Mouse (Mus musculus): Measurements from ENCODE around the gene Ccdc170. TPM values are rescaled to one million over a fixed set of nuclear protein-coding genes. Genes with fewer than 3 reads are reported as not detected.
"Not testable (repeated sequence)": the region's sequence is repeated elsewhere in the genome, so short reads cannot be mapped to it uniquely, and the experiment has no call there.

Gene Ccdc170
- total RNA-seq (2022): 1 to 10 TPM in 1 of 4 experiments, under 1 TPM in 3; 0.56 to 1.4 (median 0.62) TPM

DNA sequence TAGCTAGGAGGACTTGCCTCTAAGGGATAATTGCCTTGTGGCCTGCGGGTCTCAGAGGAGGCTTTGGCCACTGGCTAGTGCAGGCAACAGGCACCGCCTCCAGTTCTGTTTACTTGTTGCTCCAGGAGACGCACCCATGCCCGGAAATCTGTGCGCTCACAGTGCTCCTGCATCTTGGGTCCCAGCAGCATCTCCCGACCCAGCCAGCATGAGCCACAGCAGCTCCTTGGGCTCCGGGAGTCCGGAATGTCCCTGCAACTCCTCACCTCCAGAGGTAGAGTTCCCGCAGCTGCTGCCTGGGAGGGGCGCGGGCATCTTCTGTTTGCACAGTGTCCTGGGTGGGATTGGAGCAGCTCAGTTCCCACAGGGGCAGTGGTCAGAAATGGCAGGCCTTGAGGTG, at the start of gene Ccdc170:
TSS of gene Ccdc170 (plus strand) at position 148 of the 400 bp plus-strand sequence.
- peak; percentile 4 to 32 for DNase-seq (ENCODE audit: low spot score in 2 of 2)

DNA sequence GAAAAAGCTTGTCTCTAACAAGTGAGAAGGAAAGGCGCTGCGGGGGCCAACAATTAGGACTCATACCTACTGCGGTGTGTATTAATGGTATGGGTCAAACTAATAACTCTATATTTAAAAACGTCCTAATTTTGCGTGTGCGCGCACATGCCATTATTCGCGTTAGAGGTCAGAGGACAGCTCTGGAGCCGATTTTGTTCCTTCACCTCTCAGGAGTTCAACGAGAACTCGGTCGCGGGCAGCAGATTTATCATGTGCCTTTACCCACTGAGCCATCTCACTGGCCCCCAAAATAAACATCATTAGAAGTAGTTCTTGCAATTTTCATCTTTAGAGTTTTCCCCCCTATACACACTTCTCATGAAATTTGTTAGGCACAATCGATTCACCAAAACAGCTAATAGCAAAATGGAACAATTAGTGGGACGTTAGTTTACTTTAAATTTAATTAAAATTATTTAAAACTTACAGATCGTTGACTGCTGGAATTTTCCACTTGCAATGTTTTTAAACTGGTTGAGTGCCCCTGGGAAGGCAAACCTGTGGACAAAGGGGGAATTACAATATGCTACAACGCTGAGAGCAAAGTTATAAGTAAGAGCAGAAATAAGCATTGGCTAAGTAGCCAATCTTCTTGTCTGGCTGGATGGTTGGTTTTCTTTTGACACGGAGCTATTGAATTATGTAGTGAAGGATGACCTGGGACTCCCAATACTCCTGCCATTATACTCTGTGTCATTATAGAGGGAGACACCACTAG, 49.1 kb upstream of the Ccdc170 start:
- DNase-seq (ENCODE audit: low spot score in 2 of 2): no peak

DNA sequence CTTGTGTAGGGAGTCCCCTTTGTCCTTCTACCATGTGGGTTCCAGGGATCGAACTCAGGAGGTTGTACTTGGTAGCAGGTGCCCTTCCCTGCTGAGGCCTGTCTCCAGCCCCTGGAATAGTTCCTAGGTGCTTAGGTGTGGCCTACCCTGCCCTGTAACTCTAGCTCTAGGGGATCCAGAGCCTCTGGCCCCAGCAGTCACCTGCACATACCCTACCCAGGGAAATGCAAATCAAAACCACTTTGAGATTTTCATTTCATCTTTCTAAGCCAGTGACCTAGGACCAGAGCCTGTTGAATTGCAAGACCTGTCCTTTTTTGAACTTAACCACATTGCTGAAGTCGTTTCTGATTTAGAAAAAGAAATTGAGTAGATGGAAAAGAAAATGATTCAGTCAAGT, 48.4 kb upstream of the Ccdc170 start:
- not testable (repeated sequence) for DNase-seq (ENCODE audit: low spot score in 2 of 2)

DNA sequence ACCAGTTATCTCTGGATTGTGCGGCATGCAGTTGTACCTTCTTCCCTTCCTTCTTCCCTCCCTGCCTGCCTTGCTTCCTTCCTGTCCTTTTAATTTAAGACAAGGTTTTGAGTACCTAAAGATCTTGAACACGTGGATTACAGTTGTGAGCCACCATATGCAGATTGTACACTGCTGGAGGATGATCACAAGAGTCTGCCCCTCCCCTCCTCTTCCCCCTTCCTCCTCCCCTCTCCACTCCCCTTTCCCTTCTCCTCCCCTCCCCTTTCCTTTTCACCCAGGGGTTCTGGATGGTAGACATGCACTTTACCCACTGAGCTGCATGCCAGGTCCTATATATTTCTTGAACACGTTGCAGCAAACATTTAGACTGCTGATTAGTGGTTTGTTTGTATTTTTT, 46.9 kb upstream of the Ccdc170 start:
- no peak for DNase-seq (ENCODE audit: low spot score in 2 of 2)

DNA sequence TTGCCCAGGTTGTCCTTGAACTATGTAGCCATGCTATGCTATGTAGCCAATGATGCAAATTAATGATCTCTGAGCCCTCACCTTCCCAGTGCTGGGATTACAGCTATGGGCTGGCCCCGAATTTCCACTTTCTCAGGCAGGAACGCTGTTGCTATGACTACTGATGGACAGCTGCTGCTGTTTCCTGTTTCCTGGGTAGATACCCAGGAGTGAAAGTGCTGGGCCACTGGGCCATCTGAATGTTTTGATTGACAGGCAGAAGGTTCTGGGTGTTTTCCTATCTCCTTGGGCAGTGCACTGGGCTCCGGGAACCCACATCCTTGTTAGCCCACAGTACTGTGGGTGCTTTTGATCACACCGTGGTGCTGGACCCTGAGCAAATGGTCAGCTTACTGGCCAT, 25.9 kb upstream of the Ccdc170 start:
- no peak for DNase-seq (ENCODE audit: low spot score in 2 of 2)

DNA sequence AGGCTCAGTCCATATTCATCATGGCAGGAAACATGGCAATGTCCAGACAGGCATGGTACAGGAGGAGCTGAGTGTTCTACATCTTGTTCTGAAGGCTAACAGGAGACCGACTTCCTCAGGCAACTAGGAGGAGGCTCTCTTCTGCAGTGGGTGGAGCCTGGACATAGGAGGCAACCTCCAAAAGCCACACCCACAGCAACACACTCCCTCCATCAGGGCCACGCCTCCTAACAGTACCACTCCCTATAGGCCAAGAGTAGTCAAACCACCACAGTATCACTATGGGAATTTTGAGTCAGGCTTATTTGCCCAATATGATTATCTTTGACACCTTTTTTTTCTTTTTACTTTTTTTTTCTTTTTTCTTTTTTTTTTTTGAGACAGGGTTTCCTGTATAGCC, 22.1 kb upstream of the Ccdc170 start:
- DNase-seq (ENCODE audit: low spot score in 2 of 2): no peak

DNA sequence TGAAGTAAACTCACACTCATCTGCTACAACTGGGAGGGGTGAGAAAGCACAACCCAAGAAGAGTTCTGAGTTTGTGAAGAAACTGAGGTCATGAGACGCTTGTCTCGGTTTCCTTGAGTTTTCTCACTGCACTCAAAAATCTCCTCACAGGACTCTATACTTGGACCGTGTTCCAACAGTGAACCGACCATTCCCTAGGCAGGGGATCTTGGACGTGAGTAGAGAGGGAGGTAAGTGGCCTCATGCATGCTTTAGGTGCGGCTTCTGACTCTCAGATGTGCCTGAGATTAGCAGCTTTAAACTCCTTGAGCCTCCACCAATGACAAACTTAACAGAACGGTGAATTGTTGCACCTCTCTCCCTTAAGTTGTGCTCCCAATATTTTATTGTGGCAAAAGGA, 16.5 kb upstream of the Ccdc170 start:
- DNase-seq (ENCODE audit: low spot score in 2 of 2): no peak

DNA sequence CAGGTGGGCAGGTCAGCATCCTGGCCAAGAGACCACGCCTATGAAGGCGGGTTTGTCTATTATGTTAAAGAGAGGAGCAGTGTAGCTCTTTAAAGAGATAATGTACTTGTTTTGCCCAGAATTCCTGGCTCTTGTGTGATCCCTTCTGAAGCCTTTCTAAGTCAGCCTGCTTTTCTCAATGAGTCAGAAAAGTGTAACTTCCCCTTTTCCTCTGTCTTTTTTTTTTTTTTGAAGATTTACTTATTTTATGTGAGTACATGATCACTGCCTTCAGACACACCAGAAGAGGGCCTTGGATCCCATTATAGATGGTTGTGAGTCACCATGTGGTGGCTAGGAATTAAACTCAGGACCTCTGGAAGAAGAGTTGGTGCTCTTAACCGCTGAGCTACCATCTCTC, 12.9 kb upstream of the Ccdc170 start:
- no peak for DNase-seq (ENCODE audit: low spot score in 2 of 2)

DNA sequence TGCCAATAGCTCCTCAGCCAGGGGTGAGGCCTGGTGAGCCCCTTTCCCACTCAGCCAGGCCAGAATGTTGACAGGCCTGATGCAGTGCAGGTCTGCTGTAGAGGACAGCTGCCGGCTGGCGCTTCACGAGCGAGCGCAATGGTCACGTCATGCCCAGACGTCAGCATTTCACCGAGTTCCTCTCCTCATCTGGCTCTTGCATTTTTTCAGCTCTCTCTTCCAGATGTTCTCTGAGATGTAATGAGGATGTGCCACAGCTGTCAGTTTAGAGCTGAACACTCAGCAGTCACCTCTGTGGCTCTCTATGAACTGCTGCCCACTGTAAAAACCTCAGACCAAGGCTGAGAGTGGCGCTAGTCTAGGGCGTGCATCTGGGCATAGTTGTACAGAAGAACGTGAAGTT, 8.7 kb upstream of the Ccdc170 start:
- no peak for DNase-seq (ENCODE audit: low spot score in 2 of 2)

DNA sequence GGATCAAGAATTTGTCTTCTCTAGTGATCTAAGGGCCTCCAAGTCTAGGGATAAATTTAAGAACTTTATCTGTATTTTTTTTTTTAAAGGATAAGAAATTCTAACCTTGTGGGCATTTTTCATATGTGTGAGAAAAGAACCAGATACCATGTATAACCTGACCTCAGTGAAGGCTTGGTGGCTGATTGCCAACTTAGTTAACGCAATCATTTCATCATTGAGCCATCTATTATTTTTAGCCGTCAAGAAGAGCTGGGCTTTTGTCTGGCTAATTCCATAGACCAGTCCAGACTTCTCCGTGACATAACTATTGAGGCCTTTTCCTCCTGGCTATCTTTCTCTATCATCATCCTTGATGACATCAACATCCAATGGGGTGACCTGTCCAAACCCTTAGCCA, 6.9 kb upstream of the Ccdc170 start:
- DNase-seq (ENCODE audit: low spot score in 2 of 2): no peak

DNA sequence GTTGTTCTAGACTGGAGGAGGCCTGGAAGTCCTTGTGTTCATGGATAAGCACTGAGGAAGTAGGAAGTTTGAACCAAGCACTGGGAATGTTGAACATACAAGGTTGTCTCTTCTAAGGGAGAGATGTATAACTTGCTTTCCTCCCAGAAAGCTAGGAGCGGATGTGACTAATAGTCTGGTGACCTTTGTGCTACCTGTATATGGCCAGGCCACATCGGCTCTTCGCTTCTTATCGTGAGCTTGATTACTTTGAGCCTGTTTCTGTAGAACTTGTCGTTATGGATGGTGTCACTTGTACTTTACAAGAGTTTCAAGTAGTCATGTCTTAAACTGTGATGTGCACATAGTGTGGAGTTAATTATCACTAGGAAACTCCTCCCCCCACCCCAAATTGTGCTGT, 5.7 kb upstream of the Ccdc170 start:
- no peak for DNase-seq (ENCODE audit: low spot score in 2 of 2)

DNA sequence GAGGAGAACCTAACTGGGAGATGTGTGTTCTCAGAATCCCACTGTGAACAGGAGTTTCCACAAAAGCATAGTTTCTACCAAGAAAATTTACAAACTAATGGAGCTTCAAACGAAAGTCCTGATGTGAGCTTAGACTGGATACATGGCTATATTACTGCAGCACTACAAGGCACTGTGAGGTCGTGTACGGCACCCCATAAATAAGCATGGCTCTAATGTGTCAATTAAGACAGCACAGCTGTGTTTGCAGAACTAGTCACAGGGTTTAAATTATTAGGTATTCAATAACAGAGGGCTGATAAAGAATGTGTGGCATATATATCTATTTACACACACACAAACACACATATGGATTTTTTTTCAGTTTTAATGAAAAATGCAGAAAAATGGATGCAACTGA, 1.4 kb upstream of the Ccdc170 start:
- no peak for DNase-seq (ENCODE audit: low spot score in 2 of 2)

DNA sequence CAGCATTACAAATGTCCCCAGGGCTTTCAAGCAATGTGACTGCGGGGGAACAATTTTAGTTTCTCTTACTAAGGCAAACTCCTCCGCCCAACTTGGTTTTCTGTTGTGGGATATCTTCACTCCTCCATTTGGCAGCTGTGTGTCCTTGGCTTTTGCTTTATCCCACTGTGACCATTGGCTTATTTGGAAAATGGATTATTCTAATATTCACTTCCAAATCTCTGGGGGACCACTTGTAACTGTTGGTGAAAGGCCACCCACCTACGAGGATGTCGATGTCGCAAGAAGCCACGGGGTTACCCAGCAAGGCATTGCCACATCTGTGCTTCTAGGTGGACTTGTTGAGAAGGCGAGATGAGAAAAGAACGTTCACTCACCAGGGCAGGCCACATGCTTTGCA, 607 bp upstream of the Ccdc170 start:
- peak; percentile 35 to 41 for DNase-seq (ENCODE audit: low spot score in 2 of 2)

DNA sequence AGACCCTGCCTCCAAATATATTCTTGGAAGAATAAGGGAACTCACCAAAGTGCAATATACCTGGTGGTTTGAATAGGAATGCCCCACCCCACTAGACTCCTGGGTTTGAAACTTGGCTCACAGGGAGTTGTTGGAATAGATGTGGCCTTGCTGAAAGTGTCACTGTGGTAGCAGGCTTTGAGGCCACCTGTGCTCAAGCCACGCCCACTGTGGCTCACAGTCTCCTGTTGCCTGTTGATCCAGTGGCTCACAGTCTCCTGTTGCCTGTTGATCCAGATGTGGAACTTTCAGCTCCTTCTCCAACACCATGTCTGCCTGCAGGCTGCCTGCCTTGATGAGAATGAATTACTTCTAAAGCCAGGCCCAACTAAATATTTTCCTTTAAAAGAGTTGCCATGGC, 1.5 kb downstream of the Ccdc170 start:
- DNase-seq (ENCODE audit: low spot score in 2 of 2): no peak

DNA sequence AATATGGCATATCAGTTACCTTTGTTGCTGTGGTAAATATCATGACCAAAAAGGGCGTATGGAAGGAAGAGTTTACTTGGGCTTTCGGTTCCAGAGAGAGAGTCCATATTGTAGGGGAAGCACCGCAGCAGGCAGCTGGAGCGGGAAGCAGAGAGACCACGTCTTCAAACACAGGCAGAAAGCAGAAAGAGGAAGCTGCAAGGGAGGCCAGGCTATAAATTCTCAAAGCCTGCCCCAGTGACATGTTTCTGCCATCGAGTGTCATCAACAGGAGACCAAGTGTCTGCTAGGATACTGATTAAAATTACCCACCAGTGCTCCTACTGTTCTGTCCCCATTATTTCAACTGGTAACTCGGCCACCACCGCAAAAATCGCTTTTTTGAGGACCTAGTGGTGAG, 2.7 kb downstream of the Ccdc170 start:
- no peak for DNase-seq (ENCODE audit: low spot score in 2 of 2)

DNA sequence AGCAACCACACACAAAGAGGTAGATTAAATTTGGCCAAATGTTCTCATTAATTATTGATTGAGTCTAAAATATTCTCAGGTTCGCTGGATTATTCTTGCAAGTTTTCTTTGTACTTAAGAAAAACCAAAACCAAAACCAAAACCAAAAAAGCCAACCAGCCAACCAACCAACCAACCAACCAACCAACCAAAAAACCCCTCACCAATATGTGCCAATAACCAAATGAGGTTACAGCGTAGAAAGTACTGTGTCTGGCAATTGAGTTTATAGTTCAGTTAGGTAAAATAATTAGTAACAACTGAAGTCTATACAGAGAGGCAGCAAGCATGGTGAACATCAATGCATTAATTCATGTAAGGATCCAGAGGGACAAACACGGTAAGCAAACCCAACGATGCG, 7.6 kb downstream of the Ccdc170 start:
- DNase-seq (ENCODE audit: low spot score in 2 of 2): no peak

DNA sequence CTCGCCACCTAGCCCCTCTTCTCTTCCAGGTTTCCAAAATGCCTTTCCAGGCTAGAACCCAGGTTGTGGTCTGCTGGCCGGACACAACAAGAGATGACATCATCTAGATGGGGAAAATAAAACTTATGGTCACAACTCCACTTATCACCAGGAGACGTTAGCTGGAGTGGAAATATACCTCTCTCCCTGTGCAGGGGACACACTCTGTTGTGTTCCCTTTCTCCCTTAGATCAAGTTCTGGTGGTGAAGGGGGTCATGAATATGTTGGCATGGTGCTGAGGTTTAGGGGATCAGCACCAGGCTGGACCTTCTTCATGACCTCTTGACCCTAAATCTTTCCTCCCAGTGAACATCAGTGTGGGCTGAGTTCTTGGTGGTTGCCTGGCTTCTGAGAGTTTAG, 9.0 kb downstream of the Ccdc170 start:
- DNase-seq (ENCODE audit: low spot score in 2 of 2): no peak

DNA sequence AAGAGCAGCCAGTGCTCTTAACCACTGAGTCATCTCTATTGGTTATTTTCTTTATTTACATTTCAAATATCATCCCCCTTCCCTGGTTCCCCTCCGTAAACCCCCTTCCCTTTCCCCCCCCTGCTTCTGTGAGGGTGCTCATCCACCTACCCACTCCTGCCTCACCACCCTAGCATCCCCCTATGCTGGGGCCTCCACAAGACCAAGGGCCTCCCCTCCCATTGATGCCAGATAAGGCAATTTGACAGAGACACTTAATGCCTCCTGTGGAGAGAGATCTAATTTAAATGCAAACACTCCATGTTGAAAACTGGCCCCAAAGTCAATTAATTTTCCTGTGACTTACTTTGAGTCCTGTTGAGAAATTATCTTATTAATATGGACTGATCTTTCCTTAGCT, 9.7 kb downstream of the Ccdc170 start:
- DNase-seq (ENCODE audit: low spot score in 2 of 2): no peak

DNA sequence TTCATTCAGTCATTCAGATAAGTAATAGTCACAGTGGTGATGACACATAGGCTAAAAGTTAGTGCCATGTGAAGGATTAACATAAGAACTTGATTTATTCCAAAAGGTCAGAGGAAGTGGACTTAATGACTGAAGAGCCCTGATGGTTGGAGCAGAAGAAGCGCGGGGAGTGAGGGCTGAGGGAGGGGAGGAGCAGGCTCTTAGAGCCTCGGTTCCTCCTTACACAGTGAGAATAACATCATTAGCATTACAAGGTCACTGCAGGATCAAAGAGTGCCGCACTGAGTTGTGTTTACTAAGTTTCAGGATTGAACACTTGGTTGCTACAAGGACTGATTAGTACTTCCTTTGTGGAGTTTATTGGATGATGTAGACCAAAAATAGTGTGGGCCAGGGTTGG, 10.6 kb downstream of the Ccdc170 start:
- DNase-seq (ENCODE audit: low spot score in 2 of 2): no peak

DNA sequence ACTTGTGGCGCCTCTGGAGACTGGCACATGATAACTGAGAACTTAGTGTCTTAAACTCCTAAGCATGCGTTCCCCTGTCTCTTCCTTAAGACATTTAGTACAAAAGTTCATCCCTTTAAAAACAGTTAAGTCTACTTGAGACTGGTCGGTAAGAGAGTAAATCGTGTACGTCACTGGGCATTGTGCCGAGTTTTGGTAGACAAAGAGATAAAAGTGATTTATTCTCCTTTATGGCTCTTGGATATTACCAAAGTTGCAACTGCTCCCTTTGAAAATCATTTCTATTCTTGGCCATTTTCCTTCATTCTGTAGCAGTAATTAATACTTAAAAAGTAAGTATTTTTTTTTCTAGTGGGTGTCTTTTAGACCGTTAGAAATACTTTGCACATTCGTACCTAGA, 20.9 kb downstream of the Ccdc170 start:
- no peak for DNase-seq (ENCODE audit: low spot score in 2 of 2)

DNA sequence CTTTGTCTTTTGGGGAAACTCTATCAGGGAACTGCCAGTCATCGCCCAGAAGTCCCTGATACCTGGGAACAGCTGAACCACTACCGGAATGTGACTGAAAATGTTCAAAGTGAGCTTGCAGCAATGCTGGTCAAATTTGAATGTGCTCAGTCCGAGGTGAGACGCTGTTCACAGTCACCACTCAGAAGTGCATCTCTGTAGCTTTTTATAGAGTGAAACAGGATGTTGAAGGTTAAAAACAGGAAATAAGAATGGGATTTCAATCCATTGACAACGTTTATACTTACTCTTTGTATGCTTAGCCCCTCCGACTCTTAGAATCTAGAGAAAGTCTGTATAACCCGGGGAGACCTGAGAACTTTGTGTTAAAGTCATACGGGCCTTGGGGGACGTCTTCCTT, 30.4 kb downstream of the Ccdc170 start:
- no peak for DNase-seq (ENCODE audit: low spot score in 2 of 2)

DNA sequence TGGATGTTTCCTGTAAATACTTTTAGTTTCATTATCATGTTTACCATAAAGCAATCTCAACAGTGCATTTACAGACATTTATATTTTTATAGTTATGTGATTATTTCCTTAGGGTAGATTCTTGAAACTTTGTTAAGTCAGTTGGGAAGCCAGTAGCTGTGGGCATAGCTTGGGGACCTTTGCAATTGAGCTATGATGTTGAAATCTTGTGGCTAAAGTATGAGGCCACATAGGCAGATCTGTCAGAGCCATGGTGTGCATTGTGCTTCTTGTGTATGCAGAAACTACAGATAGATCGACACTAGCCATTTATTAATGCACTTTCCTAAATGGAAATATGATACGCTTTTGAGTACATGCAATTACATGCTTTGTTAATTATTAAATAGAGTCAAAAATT, 35.3 kb downstream of the Ccdc170 start:
- DNase-seq (ENCODE audit: low spot score in 2 of 2): no peak

DNA sequence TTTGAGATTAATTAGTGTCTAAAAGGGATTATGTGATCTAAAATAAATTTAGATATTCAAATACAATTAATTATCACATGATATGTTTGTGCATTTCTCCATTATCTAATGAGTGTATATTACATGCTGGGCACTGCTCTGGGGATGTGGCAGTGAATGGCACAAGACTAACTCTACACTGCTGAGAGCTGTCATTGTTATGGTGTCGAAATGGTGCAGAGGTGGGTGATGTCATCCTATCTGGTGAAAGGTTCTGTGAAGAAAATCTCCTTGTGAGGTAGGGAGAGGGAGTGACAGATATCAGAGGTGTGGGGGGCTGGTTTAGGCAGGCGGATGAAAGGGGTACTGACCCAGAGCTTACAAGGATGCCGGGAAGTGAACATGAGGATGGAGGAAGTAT, 37.3 kb downstream of the Ccdc170 start:
- DNase-seq (ENCODE audit: low spot score in 2 of 2): no peak
